ENCODE assay signal across 25 mouse cellular contexts in the genomic region with DNA sequence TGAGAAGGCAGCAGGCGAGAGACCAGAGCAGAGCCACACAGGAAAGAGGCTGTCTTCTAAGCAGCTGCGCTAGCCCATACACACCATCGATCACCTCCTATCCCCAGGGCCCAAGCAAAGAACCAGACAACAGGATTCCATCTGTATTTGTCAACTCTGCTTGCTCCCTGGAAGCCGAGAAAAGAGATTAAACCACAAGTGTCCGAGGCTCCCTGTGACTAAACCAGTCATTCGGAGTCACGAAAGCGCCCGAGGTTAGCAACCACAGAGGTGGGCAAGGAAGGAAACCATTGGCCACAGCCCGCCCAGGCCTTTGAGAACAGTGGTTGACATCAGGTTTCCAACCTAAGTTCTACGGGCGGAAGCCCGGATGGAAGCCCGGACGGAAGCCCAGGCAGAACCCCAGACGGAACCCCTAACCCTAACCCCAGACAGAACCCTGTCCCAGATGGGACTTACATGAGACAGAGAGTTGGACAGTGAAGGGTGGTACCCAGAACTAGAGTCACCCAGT. TPM values are rescaled to one million over a fixed set of nuclear protein-coding genes. Genes with fewer than 3 reads are reported as not detected.
DNase-seq lines count a peak whose midpoint lies in the region; ATAC-seq and TF ChIP-seq lines count a peak whose summit lies in the region.
"Had no signal": no experiment of that assay in that cellular context is flagged by ENCODE, and none has a peak within 500 bp of the region (broad histone marks: within the 10 kb centered on the region; RNA-seq: fewer than 3 reads in every experiment).

No protein-coding gene starts in this region.

- WGBS in hindbrain, embryonic 10.5 days, result 91% methylated on average over 16 of the region's 16 CpGs
- WGBS in hindbrain, postnatal 0 days, result 73% methylated on average over 16 of the region's 16 CpGs

- peaks cover 41% of the 10 kb centered on the region for H3K27me3 ChIP-seq in hindbrain, embryonic 10.5 days (ENCODE audit: insufficient read depth, poor library complexity, severe bottlenecking)
- no peaks in the 10 kb centered on the region for H3K27me3 ChIP-seq in hindbrain, postnatal 0 days (ENCODE audit: insufficient read depth, low read length)
- H3K27me3 ChIP-seq: CH12.LX; heart, embryonic 15.5 days; limb, embryonic 12.5 days; liver, embryonic 13.5 days had no signal

- H3K4me3 ChIP-seq in hindbrain, embryonic 10.5 days, result no peak overlapping the region
- H3K4me3 ChIP-seq in hindbrain, postnatal 0 days (ENCODE audit: low read length), result no peak overlapping the region
- H3K4me3 ChIP-seq: heart, embryonic 15.5 days; layer of hippocampus, adult 2 months; limb, embryonic 12.5 days; liver, embryonic 13.5 days had no signal

- H3K4me1 ChIP-seq in hindbrain, embryonic 10.5 days (replicated peaks), result peaks cover 80% of the 10 kb centered on the region
- peaks cover 42% of the 10 kb centered on the region for H3K4me1 ChIP-seq in hindbrain, postnatal 0 days (ENCODE audit: insufficient read depth, low read length)

- ATAC-seq in hindbrain, postnatal 0 days, result no peak
- ATAC-seq in granulocyte monocyte progenitor cell, adult 5-6 weeks (replicated peaks; ENCODE audit: poor library complexity, severe bottlenecking), result peak; percentile 30; the same call in 1 of the 2 replicates
- ATAC-seq in megakaryocyte, adult 5-6 weeks (ENCODE audit: poor library complexity, severe bottlenecking), result peak; percentile 27; the same call in 1 of the 2 replicates
- ATAC-seq: activated CD4-positive, CD25-positive, alpha-beta regulatory T cell, adult 4 months; forebrain, embryonic 16.5 days had no signal

- no peak for DNase-seq in hindbrain, embryonic 10.5 days (ENCODE audit: low spot score)
- DNase-seq in hindbrain, postnatal 0 days (ENCODE audit: low spot score), result no peak
- DNase-seq in 416B (ENCODE audit: low read depth), result peak; percentile 70
- no peak for DNase-seq in spleen, postnatal 4 days (ENCODE audit: low spot score in 2 of 2)
- DNase-seq in right cerebral cortex, postnatal 14 days, result no peak
- no peak for DNase-seq in adrenal gland, adult 8-10 months
- DNase-seq: adrenal gland, postnatal 10 days; B cell, adult 2 months; cerebellum, postnatal 36 days; gastrocnemius, postnatal 25 days; heart, postnatal 36 days; kidney, postnatal 25 days; layer of hippocampus, postnatal 36 days; liver, embryonic 13.5 days; lung, adult 2 months; lung, postnatal 36 days; thymus, postnatal 14 days had no signal

- H3K9me3 ChIP-seq in hindbrain, embryonic 10.5 days, result no peaks in the 10 kb centered on the region
- H3K9me3 ChIP-seq in hindbrain, postnatal 0 days (ENCODE audit: low read length), result no peaks in the 10 kb centered on the region
- H3K9me3 ChIP-seq: heart, embryonic 15.5 days; limb, embryonic 12.5 days; liver, embryonic 13.5 days had no signal

- H3K9ac ChIP-seq in hindbrain, postnatal 0 days (replicated peaks; ENCODE audit: low read length), result no peak overlapping the region
- H3K9ac ChIP-seq: heart, embryonic 15.5 days; limb, embryonic 12.5 days; liver, embryonic 13.5 days had no signal

- H3K4me2 ChIP-seq in hindbrain, postnatal 0 days (ENCODE audit: low read depth, low read length), result no peak overlapping the region
- H3K4me2 ChIP-seq: heart, embryonic 15.5 days; limb, embryonic 12.5 days; liver, embryonic 13.5 days had no signal

- H3K36me3 ChIP-seq in hindbrain, embryonic 10.5 days, result no peaks in the 10 kb centered on the region
- H3K36me3 ChIP-seq in hindbrain, postnatal 0 days (ENCODE audit: insufficient read depth, low read length), result no peaks in the 10 kb centered on the region
- H3K36me3 ChIP-seq: heart, embryonic 15.5 days; limb, embryonic 12.5 days; liver, embryonic 13.5 days had no signal

- 0 out of 2 replicates have a peak overlapping the region, but pooled peaks have one; percentile 20 for H3K27ac ChIP-seq in hindbrain, embryonic 10.5 days
- no peak overlapping the region for H3K27ac ChIP-seq in hindbrain, postnatal 0 days
- H3K27ac ChIP-seq: heart, embryonic 15.5 days; layer of hippocampus, adult 2 months; limb, embryonic 12.5 days; liver, embryonic 13.5 days had no signal

- TF ChIP-seq CTCF in hindbrain, postnatal 0 days (IDR thresholded peaks at IDR 0.05; ENCODE audit: low read depth), result no peak

RNA-seq across cellular contexts. Expression of a gene that starts 32.4 kb away (rescaled TPM):
- polyA plus RNA-seq in hindbrain, embryonic 10.5 days (2016; fragmentation: Nextera tagmentation; extraction: Ambion mirVana), result 3.7 and 4.1 TPM in 2 replicates
- total RNA-seq in hindbrain, postnatal 0 days (2014; rRNA removed), result 36.1 and 40.5 TPM in 2 replicates
- 5.8 and 7.1 TPM in 2 replicates for polyA plus RNA-seq in hindbrain, postnatal 0 days (2015; fragmentation: Nextera tagmentation; extraction: Ambion mirVana)
- 9.5 and 11.6 TPM in 2 replicates for total RNA-seq in granulocyte monocyte progenitor cell, adult 5-6 weeks (2014; fragmentation: Nextera tagmentation)
- total RNA-seq in granulocyte monocyte progenitor cell, adult 5-6 weeks (2017), result 4.8 and 5.1 TPM in 2 replicates
- 28.0 and 33.1 TPM in 2 replicates for total RNA-seq in megakaryocyte, adult 5-6 weeks (2015)
- 14.1 and 16.9 TPM in 2 replicates for total RNA-seq in megakaryocyte, adult 5-6 weeks (2017)
- 10 to 100 TPM; 15.3 to 41.3 (median 29.9) TPM for total RNA-seq in adrenal gland, adult 8-10 months (2022)
